24 mouse cellular contexts compared by ENCODE assay signal in genomic region chr17:50420690-50421089, GRCm38 (mm10).
"Had no signal": no experiment of that assay in that cellular context is flagged by ENCODE, and none has a peak within 500 bp of the region (broad histone marks: within the 10 kb centered on the region; RNA-seq: fewer than 3 reads in every experiment).

No protein-coding gene starts in this region.

- H3K4me2 ChIP-seq: limb, embryonic 12.5 days; limb, embryonic 13.5 days; limb, embryonic 15.5 days; liver, embryonic 11.5 days; liver, embryonic 15.5 days; lung, embryonic 14.5 days; lung, embryonic 15.5 days; midbrain, embryonic 11.5 days; midbrain, embryonic 12.5 days; midbrain, embryonic 13.5 days; midbrain, embryonic 15.5 days had no signal

- H3K27ac ChIP-seq: left cerebral cortex, adult 2 months; limb, embryonic 10.5 days; limb, embryonic 12.5 days; limb, embryonic 13.5 days; limb, embryonic 15.5 days; liver, embryonic 14.5 days; liver, embryonic 15.5 days; lung, embryonic 15.5 days; macrophage; midbrain, embryonic 10.5 days; midbrain, embryonic 12.5 days; midbrain, embryonic 13.5 days; midbrain, embryonic 15.5 days had no signal

- H3K36me3 ChIP-seq: limb, embryonic 10.5 days; limb, embryonic 12.5 days; limb, embryonic 13.5 days; limb, embryonic 15.5 days; liver, embryonic 15.5 days; lung, embryonic 15.5 days; midbrain, embryonic 10.5 days; midbrain, embryonic 12.5 days; midbrain, embryonic 13.5 days; midbrain, embryonic 15.5 days had no signal

- ATAC-seq: midbrain, embryonic 15.5 days had no signal

- H3K9me3 ChIP-seq: limb, embryonic 10.5 days; limb, embryonic 15.5 days; liver, embryonic 15.5 days; lung, embryonic 15.5 days; midbrain, embryonic 13.5 days; midbrain, embryonic 15.5 days had no signal

- DNase-seq: left cerebral cortex, postnatal 4 days; lung, adult 18-20 months; lung, adult 2 months; lung, postnatal 36 days; lung, postnatal 4 days had no signal

- H3K4me3 ChIP-seq: left cerebral cortex, adult 2 months; limb, embryonic 10.5 days; limb, embryonic 12.5 days; limb, embryonic 13.5 days; limb, embryonic 15.5 days; liver, embryonic 15.5 days; lung, embryonic 15.5 days; megakaryocyte, embryonic 14.5 days; midbrain, embryonic 10.5 days; midbrain, embryonic 12.5 days; midbrain, embryonic 13.5 days; midbrain, embryonic 15.5 days; myocyte had no signal

- H3K4me1 ChIP-seq: limb, embryonic 10.5 days; limb, embryonic 12.5 days; limb, embryonic 13.5 days; limb, embryonic 15.5 days; lung, embryonic 15.5 days; midbrain, embryonic 10.5 days; midbrain, embryonic 12.5 days; midbrain, embryonic 13.5 days; midbrain, embryonic 15.5 days had no signal

- H3K27me3 ChIP-seq: limb, embryonic 12.5 days; limb, embryonic 13.5 days; limb, embryonic 15.5 days; liver, embryonic 15.5 days; lung, embryonic 15.5 days; megakaryocyte, embryonic 14.5 days; midbrain, embryonic 12.5 days; midbrain, embryonic 13.5 days; midbrain, embryonic 15.5 days had no signal

- H3K9ac ChIP-seq: limb, embryonic 12.5 days; limb, embryonic 13.5 days; limb, embryonic 15.5 days; liver, embryonic 14.5 days; liver, embryonic 15.5 days; liver, postnatal 0 days; lung, embryonic 14.5 days; lung, embryonic 15.5 days; midbrain, embryonic 12.5 days; midbrain, embryonic 13.5 days; midbrain, embryonic 15.5 days had no signal
